Comparison of ENCODE assay signal across 8 mouse cellular contexts in genomic region chr2:74711721-74712621, GRCm38 (mm10). TPM values are rescaled to one million over a fixed set of nuclear protein-coding genes. Genes with fewer than 3 reads are reported as not detected.
A peak's percentile ranks its signal among the peaks of the same experiment; 100 is the strongest.
DNase-seq lines count a peak whose midpoint lies in the region; ATAC-seq and TF ChIP-seq lines count a peak whose summit lies in the region.

Hoxd3 (plus strand) TSS chr2:74711927.
Hoxd4 (plus strand) TSS chr2:74711929.

- H3K4me1 ChIP-seq in forebrain, postnatal 0 days (ENCODE audit: insufficient read depth) = no peaks in the 10 kb centered on the region
- peaks cover 8% of the 10 kb centered on the region; the same call in 1 of the 2 replicates for H3K4me1 ChIP-seq in kidney, adult 2 months (ENCODE audit: control insufficient read depth, insufficient read depth, low read length)
- peaks cover 6% of the 10 kb centered on the region for H3K4me1 ChIP-seq in midbrain, embryonic 13.5 days (replicated peaks)

- H3K4me3 ChIP-seq in forebrain, postnatal 0 days (ENCODE audit: low read depth, low read length) = peak within 1 kb of the TSS; percentile 9; the same call in 1 of the 2 replicates
- peak within 1 kb of the TSS; percentile 97 for H3K4me3 ChIP-seq in kidney, adult 2 months (ENCODE audit: insufficient read depth, low read depth, low read length)
- H3K4me3 ChIP-seq in midbrain, embryonic 13.5 days (replicated peaks) = peak within 1 kb of the TSS; percentile 12

- no peak for ATAC-seq in forebrain, postnatal 0 days
- 0 out of 2 replicates have a peak, but pooled peaks have one; percentile 17 for ATAC-seq in midbrain, embryonic 13.5 days

- no peak within 1 kb of the TSS for H3K27ac ChIP-seq in forebrain, postnatal 0 days (ENCODE audit: low read depth, low read length)
- peak within 1 kb of the TSS; percentile 99 for H3K27ac ChIP-seq in kidney, adult 2 months (ENCODE audit: insufficient read depth, low read depth, low read length)
- no peak within 1 kb of the TSS for H3K27ac ChIP-seq in midbrain, embryonic 13.5 days

- peaks cover 88% of the 10 kb centered on the region for H3K27me3 ChIP-seq in forebrain, postnatal 0 days (ENCODE audit: insufficient read depth, low read length)
- no peaks in the 10 kb centered on the region for H3K27me3 ChIP-seq in kidney, adult 2 months (replicated peaks; ENCODE audit: control insufficient read depth, insufficient read depth, low read length)
- H3K27me3 ChIP-seq in midbrain, embryonic 13.5 days = peaks cover 99% of the 10 kb centered on the region

- TF ChIP-seq CTCF in forebrain, postnatal 0 days (IDR thresholded peaks at IDR 0.05; ENCODE audit: low read depth) = no peak
- TF ChIP-seq CTCF in kidney, adult 2 months (conservative IDR thresholded peaks at IDR 0.05; ENCODE audit: insufficient read depth, insufficient read length, low read depth, low read length) = no peak

- no peak within 1 kb of the TSS for H3K9ac ChIP-seq in forebrain, postnatal 0 days
- no peak within 1 kb of the TSS for H3K9ac ChIP-seq in midbrain, embryonic 13.5 days (replicated peaks)

- no peak for TF ChIP-seq POLR2A in kidney, adult 2 months (IDR thresholded peaks at IDR 0.05; ENCODE audit: low read depth, low read length)

- peak; percentile 65 for DNase-seq in ovary, postnatal 36 days (ENCODE audit: low spot score)
- no peak for DNase-seq in ovary, postnatal 14 days (ENCODE audit: low spot score)
- DNase-seq in forebrain, postnatal 0 days = no peak
- peak; percentile 85 for DNase-seq in kidney, adult 2 months
- DNase-seq in right cerebral cortex, postnatal 10 days (ENCODE audit: low spot score in 2 of 2) = no peak
- no peak for DNase-seq in layer of hippocampus, adult 9-10 months (ENCODE audit: low spot score)
- no peak for DNase-seq in spleen, postnatal 36 days (ENCODE audit: low spot score in 2 of 2)

- no peaks in the 10 kb centered on the region for H3K9me3 ChIP-seq in forebrain, postnatal 0 days (ENCODE audit: low read length)
- H3K9me3 ChIP-seq in midbrain, embryonic 13.5 days = no peaks in the 10 kb centered on the region

- peak within 1 kb of the TSS; percentile 21; the same call in 1 of the 2 replicates for H3K4me2 ChIP-seq in forebrain, postnatal 0 days (ENCODE audit: low read depth)
- peak within 1 kb of the TSS; percentile 34 for H3K4me2 ChIP-seq in midbrain, embryonic 13.5 days (replicated peaks)

- H3K36me3 ChIP-seq in forebrain, postnatal 0 days (ENCODE audit: insufficient read depth) = no peaks in the 10 kb centered on the region
- H3K36me3 ChIP-seq in kidney, adult 2 months (ENCODE audit: control insufficient read depth, insufficient read depth, low read length) = no peaks in the 10 kb centered on the region
- no peaks in the 10 kb centered on the region for H3K36me3 ChIP-seq in midbrain, embryonic 13.5 days

- 1% methylated on average over 65 of the region's 65 CpGs for WGBS in forebrain, postnatal 0 days
- WGBS in kidney, adult 2 months = under 1% methylated on average over 65 of the region's 65 CpGs
- 1% methylated on average over 65 of the region's 65 CpGs for WGBS in midbrain, embryonic 13.5 days

RNA-seq across cellular contexts. Expression of gene Hoxd3, which starts in this region (rescaled TPM):
- not detected in 2 replicates for total RNA-seq in forebrain, postnatal 0 days (2014; rRNA removed)
- polyA plus RNA-seq in forebrain, postnatal 0 days (2015; fragmentation: Nextera tagmentation; extraction: Ambion mirVana) = not detected in 2 replicates
- polyA plus RNA-seq in kidney, adult 2 months (2012; rRNA removed) = 10.2 and 10.7 TPM in 2 replicates
- polyA plus RNA-seq in midbrain, embryonic 13.5 days (2015; fragmentation: Nextera tagmentation; extraction: Ambion mirVana) = 0.17 TPM in 2 replicates

RNA-seq across cellular contexts. Expression of gene Hoxd4, which starts in this region (rescaled TPM):
- not detected in 2 replicates for total RNA-seq in forebrain, postnatal 0 days (2014; rRNA removed)
- polyA plus RNA-seq in forebrain, postnatal 0 days (2015; fragmentation: Nextera tagmentation; extraction: Ambion mirVana) = not detected in 2 replicates
- 20.3 and 31.4 TPM in 2 replicates for polyA plus RNA-seq in kidney, adult 2 months (2012; rRNA removed)
- not detected in 2 replicates for polyA plus RNA-seq in midbrain, embryonic 13.5 days (2015; fragmentation: Nextera tagmentation; extraction: Ambion mirVana)

Comparison
In these comparisons a context has a peak if more than half of its experiments do, and no peak if none do; other contexts are left out.
1. RNA of gene Hoxd4 (polyA plus RNA-seq): 20.3 to 31.4 TPM in kidney, adult 2 months; not detected in midbrain, embryonic 13.5 days and not detected in forebrain, postnatal 0 days; every median in the first group is over 10 times any median in the second.
2. DNase-seq: peak in ovary, postnatal 36 days (single experiment) and kidney, adult 2 months (single experiment); none in ovary, postnatal 14 days (single experiment), forebrain, postnatal 0 days (single experiment), right cerebral cortex, postnatal 10 days (0 of 2), layer of hippocampus, adult 9-10 months (single experiment) and spleen, postnatal 36 days (0 of 2).
3. Peak in ATAC-seq, H3K4me3 ChIP-seq and H3K4me2 ChIP-seq in midbrain, embryonic 13.5 days; RNA of the genes that start here not detected or under 1 TPM.
4. H3K4me3 ChIP-seq: peak in every context shown above with its lines; median percentile 97 in kidney, adult 2 months; 12 in midbrain, embryonic 13.5 days; 9 in forebrain, postnatal 0 days.